Mouse (Mus musculus) erythroblast, embryonic 14.5 days (primary cell): ENCODE measurements around the gene Ssu2. TPM values are rescaled to one million over a fixed set of nuclear protein-coding genes. Genes with fewer than 3 reads are reported as not detected.

Experiments
- H3K27me3 ChIP-seq: 2 replicates; pipeline ENCODE4 v1.6.1; 2012; ENCODE audit warnings: inconsistent platforms; ENCODE audit not compliant: control insufficient read depth
- H3K36me3 ChIP-seq: 2 replicates; pipeline ENCODE4 v1.6.1; 2012; ENCODE audit warnings: mild to moderate bottlenecking, inconsistent platforms; ENCODE audit not compliant: control insufficient read depth
- H3K4me1 ChIP-seq: 2 replicates; pipeline ENCODE4 v1.6.1; 2012; ENCODE audit warnings: inconsistent platforms; ENCODE audit not compliant: control insufficient read depth
- H3K4me3 ChIP-seq: replicated peaks from 2 replicates; pipeline ENCODE3; 2012; ENCODE audit warnings: moderate library complexity, mild to moderate bottlenecking, inconsistent platforms
- H3K9me3 ChIP-seq: 2 replicates; pipeline ENCODE4 v1.6.1; 2012; ENCODE audit warnings: low read length, inconsistent platforms, mixed read lengths; ENCODE audit not compliant: control insufficient read depth
- GATA1 ChIP-seq: IDR thresholded peaks from 2 replicates; pipeline ENCODE4 v1.6.1; 2012; ENCODE audit warnings: low read length, inconsistent platforms, mixed read lengths
- TAL1 ChIP-seq: IDR thresholded peaks from 3 replicates; pipeline ENCODE4 v1.6.1; 2012; ENCODE audit warnings: low read length, inconsistent platforms, mixed read lengths
- polyA plus RNA-seq: library from polyadenylated mRNA; stranded (reverse); fragments of >175 nt; gene quantifications from 2 replicates; pipeline ENCODE4 v1.2.3, GENCODE M21; 2012

Ssu2 gene
- polyA plus RNA-seq, 1 experiment: not detected

- Histone ChIP-seq H3K27me3 (no peaks in the 10 kb centered on the region), H3K9me3 (no peaks in the 10 kb centered on the region), H3K4me1 (no peaks in the 10 kb centered on the region), H3K36me3 (no peaks in the 10 kb centered on the region), H3K4me3 (no peak overlapping the region)
- TF ChIP-seq GATA1 (no peak), TAL1 (no peak)
These were observed 562 bp upstream of the Ssu2 start for GRCm38 (mm10) chr6:112388385-112388784.

GRCm38 (mm10) chr6:112386260-112386659, 1.6 kb downstream of the Ssu2 start:
- no peaks in the 10 kb centered on the region for H3K4me1 ChIP-seq

GRCm38 (mm10) chr6:112382990-112383685, 4.7 kb downstream of the Ssu2 start:
- TF ChIP-seq GATA1 (no peak), TAL1 (no peak)
- H3K9me3 ChIP-seq: no peaks in the 10 kb centered on the region
- no peaks in the 10 kb centered on the region for H3K4me1 ChIP-seq
- H3K27me3 ChIP-seq: no peaks in the 10 kb centered on the region
- no peaks in the 10 kb centered on the region for H3K36me3 ChIP-seq
- H3K4me3 ChIP-seq: no peak overlapping the region

More at GRCm38 (mm10) chr6:112386260-112386659, 1.6 kb downstream of the Ssu2 start:
- Histone ChIP-seq H3K27me3 (no peaks in the 10 kb centered on the region), H3K36me3 (no peaks in the 10 kb centered on the region), H3K4me3 (no peak overlapping the region), H3K9me3 (no peaks in the 10 kb centered on the region)
- TF ChIP-seq TAL1 (no peak), GATA1 (no peak)

GRCm38 (mm10) chr6:112379054-112379453, 8.8 kb downstream of the Ssu2 start:
- Histone ChIP-seq H3K27me3 (no peaks in the 10 kb centered on the region), H3K9me3 (no peaks in the 10 kb centered on the region), H3K4me1 (no peaks in the 10 kb centered on the region), H3K36me3 (no peaks in the 10 kb centered on the region), H3K4me3 (no peak overlapping the region)
- TF ChIP-seq GATA1: no peak
- no peak for TF ChIP-seq TAL1

- H3K4me3 ChIP-seq: no peak overlapping the region
- no peaks in the 10 kb centered on the region for H3K36me3 ChIP-seq
- H3K27me3 ChIP-seq: no peaks in the 10 kb centered on the region
- no peaks in the 10 kb centered on the region for H3K4me1 ChIP-seq
- no peaks in the 10 kb centered on the region for H3K9me3 ChIP-seq
- TF ChIP-seq TAL1: no peak
- TF ChIP-seq GATA1: no peak
These were observed 12.0 kb downstream of the Ssu2 start for GRCm38 (mm10) chr6:112375661-112376392.

DNA sequence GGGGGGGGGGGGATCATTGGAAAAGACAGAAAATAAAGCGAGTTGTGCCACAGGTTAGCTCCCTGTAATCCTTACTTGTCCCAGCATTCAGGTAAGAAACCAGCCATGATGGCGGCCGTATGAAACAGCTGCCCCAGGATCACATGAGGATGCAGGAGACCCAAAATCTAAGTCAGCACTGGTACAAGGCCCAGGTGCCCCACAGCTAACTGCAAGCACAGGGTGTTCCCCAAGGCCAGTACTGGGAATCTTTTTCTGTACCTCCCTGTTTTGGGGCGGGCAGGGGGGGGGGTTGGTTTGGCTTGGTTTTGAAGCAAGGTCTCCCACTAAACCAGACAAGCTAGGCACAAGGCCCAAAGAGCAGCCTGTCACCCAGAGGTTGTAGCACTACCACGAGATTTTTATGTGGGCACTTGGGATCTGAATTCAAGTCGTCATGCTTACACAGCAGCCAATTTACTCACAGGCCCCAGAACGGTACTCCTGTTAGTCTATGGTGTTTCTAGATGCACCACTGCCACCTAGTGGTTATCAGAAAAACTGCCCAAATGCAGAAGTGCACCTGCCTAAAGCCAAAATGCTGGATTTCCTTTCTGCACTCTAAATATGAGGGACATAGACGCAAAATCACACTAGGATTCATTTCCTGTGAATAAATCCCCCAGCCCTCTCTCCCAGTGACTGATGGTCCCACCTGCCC, 13.8 kb downstream of the Ssu2 start:
- Histone ChIP-seq H3K36me3 (no peaks in the 10 kb centered on the region), H3K9me3 (no peaks in the 10 kb centered on the region), H3K4me1 (no peaks in the 10 kb centered on the region), H3K27me3 (no peaks in the 10 kb centered on the region), H3K4me3 (no peak overlapping the region)
- TF ChIP-seq TAL1: no peak
- no peak for TF ChIP-seq GATA1

DNA sequence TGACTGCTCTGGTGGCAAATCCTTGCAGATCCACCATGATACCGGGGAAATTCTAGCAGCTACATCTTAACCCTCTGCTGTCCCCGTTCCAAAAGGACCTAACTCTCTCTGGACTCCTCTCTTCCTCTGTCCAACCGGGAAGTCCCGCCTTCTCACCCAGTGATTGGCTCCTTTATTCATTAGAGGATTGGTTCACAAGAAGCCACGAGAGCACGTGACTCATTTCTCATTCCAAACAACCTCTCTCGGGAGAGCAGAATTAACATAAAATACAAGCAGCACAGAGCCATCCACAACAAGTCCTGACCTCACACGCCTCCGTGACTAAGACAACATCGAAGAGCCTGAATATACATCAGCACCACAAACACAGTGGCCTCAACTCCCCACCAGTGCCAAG, 22.5 kb downstream of the Ssu2 start:
- Histone ChIP-seq H3K9me3 (no peaks in the 10 kb centered on the region), H3K27me3 (no peaks in the 10 kb centered on the region), H3K36me3 (no peaks in the 10 kb centered on the region), H3K4me3 (no peak overlapping the region), H3K4me1 (no peaks in the 10 kb centered on the region)
- TF ChIP-seq TAL1 (no peak), GATA1 (no peak)

- no peak for TF ChIP-seq TAL1
- no peak for TF ChIP-seq GATA1
- Histone ChIP-seq H3K4me1 (no peaks in the 10 kb centered on the region), H3K9me3 (no peaks in the 10 kb centered on the region), H3K27me3 (no peaks in the 10 kb centered on the region), H3K4me3 (no peak overlapping the region), H3K36me3 (no peaks in the 10 kb centered on the region)
These were observed 23.2 kb downstream of the Ssu2 start for GRCm38 (mm10) chr6:112364581-112364980.

DNA sequence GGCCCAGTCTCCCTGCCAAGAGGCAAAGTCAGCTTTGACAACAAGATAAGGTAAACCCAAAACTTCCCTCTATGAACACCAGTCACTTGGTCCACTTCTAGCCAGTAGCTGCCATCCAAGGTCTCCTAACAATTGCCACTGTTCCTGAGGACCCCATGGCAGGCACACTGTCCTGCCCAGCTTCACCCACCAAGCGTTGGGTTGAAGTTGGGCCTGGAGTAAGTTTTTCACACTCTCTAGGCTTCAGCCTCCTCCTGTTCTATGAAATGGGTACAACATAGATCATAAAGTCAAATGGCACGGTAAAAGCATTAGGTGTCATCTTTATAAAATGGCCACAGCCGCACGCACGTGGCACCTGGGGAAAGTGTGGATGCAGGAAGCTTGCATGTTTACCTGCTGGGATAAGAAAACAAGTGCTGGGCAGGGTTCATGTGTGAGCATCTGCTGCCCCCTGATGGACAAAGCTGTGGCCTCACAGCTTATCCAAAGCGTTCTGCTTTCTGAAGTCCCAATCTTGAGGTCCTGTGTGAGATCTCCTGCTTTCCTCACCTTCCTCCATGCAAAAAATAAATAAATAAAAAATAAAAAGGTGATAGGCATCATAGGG, 25.4 kb downstream of the Ssu2 start:
- no peaks in the 10 kb centered on the region for H3K9me3 ChIP-seq
- no peaks in the 10 kb centered on the region for H3K4me1 ChIP-seq
- no peak overlapping the region for H3K4me3 ChIP-seq
- no peak for TF ChIP-seq TAL1
- no peak for TF ChIP-seq GATA1
- H3K36me3 ChIP-seq: no peaks in the 10 kb centered on the region
- no peaks in the 10 kb centered on the region for H3K27me3 ChIP-seq
